In genomic region chr10:5694351-5694750, GRCm38 (mm10) we compare ENCODE assay signal across 23 mouse cellular contexts. TPM values are rescaled to one million over a fixed set of nuclear protein-coding genes. Genes with fewer than 3 reads are reported as not detected.
"Had no signal": no experiment of that assay in that cellular context is flagged by ENCODE, and none has a peak within 500 bp of the region (broad histone marks: within the 10 kb centered on the region; RNA-seq: fewer than 3 reads in every experiment).

No protein-coding gene starts in this region.

- H3K4me3 ChIP-seq: liver, embryonic 15.5 days; lung, embryonic 15.5 days; midbrain, embryonic 10.5 days; midbrain, embryonic 12.5 days; neural tube, embryonic 12.5 days; stomach, embryonic 15.5 days had no signal

- H3K4me1 ChIP-seq: liver, embryonic 15.5 days; lung, embryonic 15.5 days; midbrain, embryonic 10.5 days; midbrain, embryonic 12.5 days; neural tube, embryonic 12.5 days; stomach, embryonic 15.5 days had no signal

- H3K9me3 ChIP-seq: liver, embryonic 15.5 days; lung, embryonic 15.5 days; midbrain, embryonic 10.5 days; midbrain, embryonic 12.5 days; neural tube, embryonic 12.5 days; stomach, embryonic 15.5 days had no signal

- ATAC-seq: liver, postnatal 0 days; lung, postnatal 0 days; midbrain, embryonic 16.5 days had no signal

- H3K27ac ChIP-seq: liver, embryonic 15.5 days; lung, embryonic 15.5 days; macrophage; midbrain, embryonic 10.5 days; midbrain, embryonic 12.5 days; neural tube, embryonic 12.5 days; stomach, embryonic 15.5 days; stomach, postnatal 0 days had no signal

- DNase-seq: liver, postnatal 0 days; lung, adult 2 months; lung, postnatal 14 days; lung, postnatal 36 days; midbrain, embryonic 14.5 days; right cerebral cortex, postnatal 14 days; spleen, adult 18-20 months; thymus, adult 2 months; thymus, postnatal 25 days; thymus, postnatal 4 days had no signal

- H3K9ac ChIP-seq: liver, embryonic 15.5 days; liver, postnatal 0 days; lung, embryonic 15.5 days; midbrain, embryonic 12.5 days; neural tube, embryonic 12.5 days; stomach, embryonic 15.5 days had no signal

- H3K27me3 ChIP-seq: liver, embryonic 15.5 days; lung, embryonic 15.5 days; midbrain, embryonic 12.5 days; neural tube, embryonic 12.5 days; stomach, embryonic 15.5 days had no signal

- H3K36me3 ChIP-seq: liver, embryonic 15.5 days; lung, embryonic 15.5 days; midbrain, embryonic 10.5 days; midbrain, embryonic 12.5 days; neural tube, embryonic 12.5 days; stomach, embryonic 15.5 days had no signal

- H3K4me2 ChIP-seq: liver, embryonic 15.5 days; lung, embryonic 15.5 days; midbrain, embryonic 12.5 days; neural tube, embryonic 12.5 days; stomach, embryonic 15.5 days had no signal

RNA-seq across cellular contexts. Expression of gene Vip, which starts 55.3 kb away (rescaled TPM):
- total RNA-seq: megakaryocyte, adult 5-6 weeks; neutrophil, adult 5-6 weeks had no signal
- polyA plus RNA-seq: liver, postnatal 0 days; macrophage; midbrain, embryonic 10.5 days; testis, adult 2 months had no signal
